Mouse (Mus musculus): Measurements from ENCODE around the gene Lurap1. TPM values are rescaled to one million over a fixed set of nuclear protein-coding genes. Genes with fewer than 3 reads are reported as not detected.
A peak's percentile ranks its signal among the peaks of the same experiment; 100 is the strongest.

The Lurap1 gene
- polyA plus RNA-seq, 1 experiment from 2014 or later = 3.7 TPM

- ATAC-seq (ENCODE audit: low read depth) = no peak
- H3K27ac ChIP-seq (ENCODE audit: low read length) = peak overlapping the region; percentile 92
- no peaks in the 10 kb centered on the region for H3K9me3 ChIP-seq (ENCODE audit: control insufficient read depth, low read length)
- H3K36me3 ChIP-seq (ENCODE audit: control insufficient read depth, insufficient read depth, low read length) = peaks cover 17% of the 10 kb centered on the region
- peak overlapping the region; percentile 97 for H3K9ac ChIP-seq (ENCODE audit: low read length)
- peak overlapping the region; percentile 83 for H3K4me3 ChIP-seq (ENCODE audit: low read length)
- peak overlapping the region; percentile 67 for H3K4me2 ChIP-seq (ENCODE audit: low read depth, low read length)
- 19% methylated on average over 6 of the region's 6 CpGs for WGBS
- H3K4me1 ChIP-seq (replicated peaks; ENCODE audit: control insufficient read depth, insufficient read depth, low read length) = peaks cover 15% of the 10 kb centered on the region
- H3K27me3 ChIP-seq (ENCODE audit: control insufficient read depth, insufficient read depth, low read depth, low read length) = no peaks in the 10 kb centered on the region
Measured at GRCm38 (mm10) chr4:116149812-116150155, 1.4 kb downstream of the Lurap1 start.

GRCm38 (mm10) chr4:116143891-116144717 is 7.0 kb downstream of the Lurap1 start:
- under 1% methylated on average over 47 of the region's 47 CpGs for WGBS
- no peaks in the 10 kb centered on the region for H3K9me3 ChIP-seq (ENCODE audit: control insufficient read depth, low read length)
- H3K27ac ChIP-seq (ENCODE audit: low read length) = peak overlapping the region; percentile 12; the same call in 1 of the 2 replicates
- H3K4me1 ChIP-seq (replicated peaks; ENCODE audit: control insufficient read depth, insufficient read depth, low read length) = peaks cover 11% of the 10 kb centered on the region
- H3K36me3 ChIP-seq (ENCODE audit: control insufficient read depth, insufficient read depth, low read length) = no peaks in the 10 kb centered on the region
- peak overlapping the region; percentile 96 for H3K4me2 ChIP-seq (ENCODE audit: low read depth, low read length)
- H3K4me3 ChIP-seq (ENCODE audit: low read length) = peak overlapping the region; percentile 79
- ATAC-seq (ENCODE audit: low read depth) = peak; percentile 83
- H3K27me3 ChIP-seq (ENCODE audit: control insufficient read depth, insufficient read depth, low read depth, low read length) = no peaks in the 10 kb centered on the region
- H3K9ac ChIP-seq (ENCODE audit: low read length) = peak overlapping the region; percentile 88

GRCm38 (mm10) chr4:116143317-116143811 is 7.8 kb downstream of the Lurap1 start:
- no peaks in the 10 kb centered on the region for H3K27me3 ChIP-seq (ENCODE audit: control insufficient read depth, insufficient read depth, low read depth, low read length)
- peak overlapping the region; percentile 79 for H3K4me3 ChIP-seq (ENCODE audit: low read length)
- H3K4me2 ChIP-seq (ENCODE audit: low read depth, low read length) = peak overlapping the region; percentile 96
- H3K9me3 ChIP-seq (ENCODE audit: control insufficient read depth, low read length) = no peaks in the 10 kb centered on the region
- H3K9ac ChIP-seq (ENCODE audit: low read length) = peak overlapping the region; percentile 88
- ATAC-seq (ENCODE audit: low read depth) = no peak
- no peaks in the 10 kb centered on the region for H3K36me3 ChIP-seq (ENCODE audit: control insufficient read depth, insufficient read depth, low read length)
- 4% methylated on average over 7 of the region's 7 CpGs for WGBS
- H3K4me1 ChIP-seq (replicated peaks; ENCODE audit: control insufficient read depth, insufficient read depth, low read length) = peaks cover 11% of the 10 kb centered on the region
- H3K27ac ChIP-seq (ENCODE audit: low read length) = no peak overlapping the region

- WGBS = 69% methylated on average over 7 of the region's 7 CpGs
Measured at GRCm38 (mm10) chr4:116142269-116142668, 8.9 kb downstream of the Lurap1 start.

GRCm38 (mm10) chr4:116141736-116142135 is 9.4 kb downstream of the Lurap1 start:
- 65% methylated on average over 1 of the region's 1 CpGs for WGBS
- no peak overlapping the region for H3K27ac ChIP-seq (ENCODE audit: low read length)

More at GRCm38 (mm10) chr4:116142269-116142668, 8.9 kb downstream of the Lurap1 start:
- H3K27me3 ChIP-seq (ENCODE audit: control insufficient read depth, insufficient read depth, low read depth, low read length) = no peaks in the 10 kb centered on the region
- H3K9me3 ChIP-seq (ENCODE audit: control insufficient read depth, low read length) = no peaks in the 10 kb centered on the region
- no peak for ATAC-seq (ENCODE audit: low read depth)
- no peak overlapping the region for H3K27ac ChIP-seq (ENCODE audit: low read length)
- peaks cover 11% of the 10 kb centered on the region for H3K4me1 ChIP-seq (replicated peaks; ENCODE audit: control insufficient read depth, insufficient read depth, low read length)
- H3K4me3 ChIP-seq (ENCODE audit: low read length) = no peak overlapping the region
- H3K36me3 ChIP-seq (ENCODE audit: control insufficient read depth, insufficient read depth, low read length) = no peaks in the 10 kb centered on the region
- no peak overlapping the region for H3K4me2 ChIP-seq (ENCODE audit: low read depth, low read length)
- H3K9ac ChIP-seq (ENCODE audit: low read length) = no peak overlapping the region

GRCm38 (mm10) chr4:116140801-116141574 is 10.2 kb downstream of the Lurap1 start:
- WGBS = 74% methylated on average over 7 of the region's 7 CpGs
- no peaks in the 10 kb centered on the region for H3K36me3 ChIP-seq (ENCODE audit: control insufficient read depth, insufficient read depth, low read length)
- ATAC-seq (ENCODE audit: low read depth) = no peak
- no peaks in the 10 kb centered on the region for H3K9me3 ChIP-seq (ENCODE audit: control insufficient read depth, low read length)
- H3K27me3 ChIP-seq (ENCODE audit: control insufficient read depth, insufficient read depth, low read depth, low read length) = no peaks in the 10 kb centered on the region
- H3K27ac ChIP-seq (ENCODE audit: low read length) = no peak overlapping the region
- H3K4me3 ChIP-seq (ENCODE audit: low read length) = no peak overlapping the region
- peaks cover 11% of the 10 kb centered on the region for H3K4me1 ChIP-seq (replicated peaks; ENCODE audit: control insufficient read depth, insufficient read depth, low read length)
- H3K4me2 ChIP-seq (ENCODE audit: low read depth, low read length) = no peak overlapping the region
- H3K9ac ChIP-seq (ENCODE audit: low read length) = no peak overlapping the region

More at GRCm38 (mm10) chr4:116141736-116142135, 9.4 kb downstream of the Lurap1 start:
- peaks cover 11% of the 10 kb centered on the region for H3K4me1 ChIP-seq (replicated peaks; ENCODE audit: control insufficient read depth, insufficient read depth, low read length)
- no peak overlapping the region for H3K4me3 ChIP-seq (ENCODE audit: low read length)
- H3K27me3 ChIP-seq (ENCODE audit: control insufficient read depth, insufficient read depth, low read depth, low read length) = no peaks in the 10 kb centered on the region
- no peak overlapping the region for H3K4me2 ChIP-seq (ENCODE audit: low read depth, low read length)
- H3K9ac ChIP-seq (ENCODE audit: low read length) = no peak overlapping the region
- no peak for ATAC-seq (ENCODE audit: low read depth)
- no peaks in the 10 kb centered on the region for H3K9me3 ChIP-seq (ENCODE audit: control insufficient read depth, low read length)
- H3K36me3 ChIP-seq (ENCODE audit: control insufficient read depth, insufficient read depth, low read length) = no peaks in the 10 kb centered on the region

GRCm38 (mm10) chr4:116137421-116137996 is 13.6 kb downstream of the Lurap1 start:
- no peak for ATAC-seq (ENCODE audit: low read depth)
- Histone ChIP-seq H3K4me2 (ENCODE audit: low read depth, low read length) (no peak overlapping the region), H3K9me3 (ENCODE audit: control insufficient read depth, low read length) (no peaks in the 10 kb centered on the region), H3K36me3 (ENCODE audit: control insufficient read depth, insufficient read depth, low read length) (no peaks in the 10 kb centered on the region), H3K27me3 (ENCODE audit: control insufficient read depth, insufficient read depth, low read depth, low read length) (no peaks in the 10 kb centered on the region), H3K9ac (ENCODE audit: low read length) (no peak overlapping the region), H3K4me1 (replicated peaks; ENCODE audit: control insufficient read depth, insufficient read depth, low read length) (no peaks in the 10 kb centered on the region), H3K27ac (ENCODE audit: low read length) (no peak overlapping the region), H3K4me3 (ENCODE audit: low read length) (no peak overlapping the region)
- 48% methylated on average over 13 of the region's 13 CpGs for WGBS

GRCm38 (mm10) chr4:116134990-116135389 is 16.1 kb downstream of the Lurap1 start:
- ATAC-seq (ENCODE audit: low read depth) = peak; percentile 43; the same call in 1 of the 2 replicates
- no peak overlapping the region for H3K9ac ChIP-seq (ENCODE audit: low read length)
- H3K9me3 ChIP-seq (ENCODE audit: control insufficient read depth, low read length) = no peaks in the 10 kb centered on the region
- H3K27me3 ChIP-seq (ENCODE audit: control insufficient read depth, insufficient read depth, low read depth, low read length) = no peaks in the 10 kb centered on the region
- 19% methylated on average over 2 of the region's 2 CpGs for WGBS
- no peaks in the 10 kb centered on the region for H3K36me3 ChIP-seq (ENCODE audit: control insufficient read depth, insufficient read depth, low read length)
- no peaks in the 10 kb centered on the region for H3K4me1 ChIP-seq (replicated peaks; ENCODE audit: control insufficient read depth, insufficient read depth, low read length)
- no peak overlapping the region for H3K27ac ChIP-seq (ENCODE audit: low read length)
- no peak overlapping the region for H3K4me2 ChIP-seq (ENCODE audit: low read depth, low read length)
- H3K4me3 ChIP-seq (ENCODE audit: low read length) = no peak overlapping the region

GRCm38 (mm10) chr4:116133126-116133525 is 18.0 kb downstream of the Lurap1 start:
- no peaks in the 10 kb centered on the region for H3K4me1 ChIP-seq (replicated peaks; ENCODE audit: control insufficient read depth, insufficient read depth, low read length)
- WGBS = 85% methylated on average over 4 of the region's 4 CpGs
- H3K9me3 ChIP-seq (ENCODE audit: control insufficient read depth, low read length) = no peaks in the 10 kb centered on the region
- no peak overlapping the region for H3K4me3 ChIP-seq (ENCODE audit: low read length)
- no peak overlapping the region for H3K9ac ChIP-seq (ENCODE audit: low read length)
- H3K36me3 ChIP-seq (ENCODE audit: control insufficient read depth, insufficient read depth, low read length) = no peaks in the 10 kb centered on the region
- no peak for ATAC-seq (ENCODE audit: low read depth)
- no peak overlapping the region for H3K4me2 ChIP-seq (ENCODE audit: low read depth, low read length)
- no peaks in the 10 kb centered on the region for H3K27me3 ChIP-seq (ENCODE audit: control insufficient read depth, insufficient read depth, low read depth, low read length)
- H3K27ac ChIP-seq (ENCODE audit: low read length) = no peak overlapping the region
